Mouse (Mus musculus) erythroblast, embryonic 14.5 days (primary cell): ENCODE measurements around the gene Vps13c.

ENCODE experiments used
- GATA1 ChIP-seq: IDR thresholded peaks from 2 replicates; pipeline ENCODE4 v1.6.1; 2012; ENCODE audit warnings: low read length, inconsistent platforms, mixed read lengths
- TAL1 ChIP-seq: IDR thresholded peaks from 3 replicates; pipeline ENCODE4 v1.6.1; 2012; ENCODE audit warnings: low read length, inconsistent platforms, mixed read lengths

- TF ChIP-seq TAL1 (no peak), GATA1 (no peak)
Observed at GRCm38 (mm10) chr9:68006566-68006965, 166.4 kb downstream of the Vps13c start.
